Mouse (Mus musculus) regulatory T cell (primary cell): ENCODE data around the gene Trpm8.

Experiments used
- in situ Hi-C: fragments of 300-600 bp; cut with MboI, MseI; formaldehyde crosslinking; loops from one replicate; pipeline ENCODE4 v1.15.1; 2025; ENCODE audit warnings: high pct_unique_total_duplicates

The Trpm8 gene

GRCm38 (mm10) chr1:88264237-88264868 lies 13.1 kb upstream of the Trpm8 start:
- in situ Hi-C loops, result no loop called here

- in situ Hi-C loops, result no loop called here
These were observed 12.6 kb upstream of the Trpm8 start for GRCm38 (mm10) chr1:88264869-88265240.

GRCm38 (mm10) chr1:88266123-88266522 lies 11.3 kb upstream of the Trpm8 start:
- in situ Hi-C loops, result no loop called here

GRCm38 (mm10) chr1:88267489-88267888 lies 10.0 kb upstream of the Trpm8 start:
- in situ Hi-C loops, result no loop called here

GRCm38 (mm10) chr1:88268070-88268469 lies 9.4 kb upstream of the Trpm8 start:
- in situ Hi-C loops, result no loop called here

- in situ Hi-C loops, result no loop called here
These were observed 7.7 kb upstream of the Trpm8 start for GRCm38 (mm10) chr1:88269539-88270309.

GRCm38 (mm10) chr1:88272851-88273250 lies 4.6 kb upstream of the Trpm8 start:
- in situ Hi-C loops, result no loop called here

GRCm38 (mm10) chr1:88273326-88273725 lies 4.1 kb upstream of the Trpm8 start:
- in situ Hi-C loops, result no loop called here

GRCm38 (mm10) chr1:88273832-88274231 lies 3.6 kb upstream of the Trpm8 start:
- in situ Hi-C loops, result no loop called here

- in situ Hi-C loops, result no loop called here
These were observed 2.9 kb upstream of the Trpm8 start for GRCm38 (mm10) chr1:88274371-88275077.

- in situ Hi-C loops, result no loop called here
These were observed 2.3 kb upstream of the Trpm8 start for GRCm38 (mm10) chr1:88275078-88275680.

- in situ Hi-C loops, result no loop called here
These were observed 1.6 kb upstream of the Trpm8 start for GRCm38 (mm10) chr1:88275698-88276523.

GRCm38 (mm10) chr1:88276524-88277097 lies 850 bp upstream of the Trpm8 start:
- in situ Hi-C loops, result no loop called here

GRCm38 (mm10) chr1:88277818-88278511 lies 504 bp downstream of the Trpm8 start:
- in situ Hi-C loops, result no loop called here

GRCm38 (mm10) chr1:88279111-88280005 lies 1.9 kb downstream of the Trpm8 start:
- in situ Hi-C loops, result loop anchor here (10.0 kb wide), 1 partner anchor 135 kb away; no protein-coding TSS in a partner anchor

- in situ Hi-C loops, result loop anchor here (10.0 kb wide), 1 partner anchor 135 kb away; no protein-coding TSS in a partner anchor
These were observed 2.7 kb downstream of the Trpm8 start for GRCm38 (mm10) chr1:88280006-88280690.

- in situ Hi-C loops, result loop anchor here (10.0 kb wide), 1 partner anchor 138 kb away; no protein-coding TSS in a partner anchor
These were observed 4.8 kb downstream of the Trpm8 start for GRCm38 (mm10) chr1:88282301-88282700.
